Mouse (Mus musculus): ENCODE results near the gene Paqr5. TPM values are rescaled to one million over a fixed set of nuclear protein-coding genes. Genes with fewer than 3 reads are reported as not detected.

The Paqr5 gene
- polyA plus RNA-seq, 1 experiment from 2014 or later = 3.4 TPM

- Histone ChIP-seq H3K4me2 (peak overlapping the region; percentile 2; the same call in 1 of the 2 replicates), H3K27me3 (peaks cover 24% of the 10 kb centered on the region), H3K9ac (no peak overlapping the region), H3K36me3 (no peaks in the 10 kb centered on the region), H3K4me1 (peaks cover 30% of the 10 kb centered on the region), H3K27ac (peak overlapping the region; percentile 66), H3K4me3 (no peak overlapping the region), H3K9me3 (no peaks in the 10 kb centered on the region)
- ATAC-seq (ENCODE audit: borderline replicate concordance, extremely low read depth, low FRiP score, low TSS enrichment) = no peak
- WGBS = 17% methylated on average over 7 of the region's 7 CpGs
These were observed 122.5 kb downstream of the Paqr5 start for GRCm38 (mm10) chr9:61904201-61904600.

Other genes with a start within 250 kb of the Paqr5 start
- gene Rplp1, start 112.3 kb downstream of the Paqr5 start, polyA plus RNA-seq (2015; fragmentation: Nextera tagmentation; extraction: Ambion mirVana) = 1,214 and 1,323 TPM in 2 replicates
- 143 and 158 TPM in 2 replicates for gene Kif23, start 80.1 kb downstream of the Paqr5 start, polyA plus RNA-seq (2015; fragmentation: Nextera tagmentation; extraction: Ambion mirVana)
- 20.8 and 21.9 TPM in 2 replicates for gene Glce, start 95.8 kb upstream of the Paqr5 start, polyA plus RNA-seq (2015; fragmentation: Nextera tagmentation; extraction: Ambion mirVana)